Mouse (Mus musculus): ENCODE measurements around the gene Tnfaip2. TPM values are rescaled to one million over a fixed set of nuclear protein-coding genes. Genes with fewer than 3 reads are reported as not detected.

The Tnfaip2 gene
- polyA plus RNA-seq, 1 experiment from 2014 or later, result 11.2 TPM

- Histone ChIP-seq H3K27me3 (ENCODE audit: control insufficient read depth, insufficient read depth, low read length) (peaks cover 69% of the 10 kb centered on the region), H3K36me3 (ENCODE audit: control insufficient read depth, insufficient read depth, low read length) (no peaks in the 10 kb centered on the region), H3K9ac (ENCODE audit: low read length) (no peak overlapping the region), H3K4me1 (ENCODE audit: control insufficient read depth, insufficient read depth, low read length) (peaks cover 28% of the 10 kb centered on the region), H3K4me2 (ENCODE audit: low read depth, low read length) (no peak overlapping the region), H3K9me3 (replicated peaks; ENCODE audit: control insufficient read depth, low read length) (no peaks in the 10 kb centered on the region), H3K4me3 (replicated peaks; ENCODE audit: low read length) (no peak overlapping the region), H3K27ac (ENCODE audit: low read length) (no peak overlapping the region)
- 43% methylated on average over 9 of the region's 9 CpGs for WGBS
- ATAC-seq (ENCODE audit: insufficient read depth, low FRiP score), result no peak
These were observed 5.1 kb downstream of the Tnfaip2 start for GRCm38 (mm10) chr12:111447350-111447749.

GRCm38 (mm10) chr12:111447898-111448760 lies 5.9 kb downstream of the Tnfaip2 start:
- no peaks in the 10 kb centered on the region for H3K9me3 ChIP-seq (replicated peaks; ENCODE audit: control insufficient read depth, low read length)
- no peak for ATAC-seq (ENCODE audit: insufficient read depth, low FRiP score)
- H3K27me3 ChIP-seq (ENCODE audit: control insufficient read depth, insufficient read depth, low read length), result peaks cover 63% of the 10 kb centered on the region
- H3K9ac ChIP-seq (ENCODE audit: low read length), result no peak overlapping the region
- no peak overlapping the region for H3K4me3 ChIP-seq (replicated peaks; ENCODE audit: low read length)
- no peaks in the 10 kb centered on the region for H3K36me3 ChIP-seq (ENCODE audit: control insufficient read depth, insufficient read depth, low read length)
- WGBS, result 38% methylated on average over 22 of the region's 22 CpGs
- no peak overlapping the region for H3K27ac ChIP-seq (ENCODE audit: low read length)
- H3K4me2 ChIP-seq (ENCODE audit: low read depth, low read length), result no peak overlapping the region
- H3K4me1 ChIP-seq (ENCODE audit: control insufficient read depth, insufficient read depth, low read length), result peaks cover 21% of the 10 kb centered on the region

DNA sequence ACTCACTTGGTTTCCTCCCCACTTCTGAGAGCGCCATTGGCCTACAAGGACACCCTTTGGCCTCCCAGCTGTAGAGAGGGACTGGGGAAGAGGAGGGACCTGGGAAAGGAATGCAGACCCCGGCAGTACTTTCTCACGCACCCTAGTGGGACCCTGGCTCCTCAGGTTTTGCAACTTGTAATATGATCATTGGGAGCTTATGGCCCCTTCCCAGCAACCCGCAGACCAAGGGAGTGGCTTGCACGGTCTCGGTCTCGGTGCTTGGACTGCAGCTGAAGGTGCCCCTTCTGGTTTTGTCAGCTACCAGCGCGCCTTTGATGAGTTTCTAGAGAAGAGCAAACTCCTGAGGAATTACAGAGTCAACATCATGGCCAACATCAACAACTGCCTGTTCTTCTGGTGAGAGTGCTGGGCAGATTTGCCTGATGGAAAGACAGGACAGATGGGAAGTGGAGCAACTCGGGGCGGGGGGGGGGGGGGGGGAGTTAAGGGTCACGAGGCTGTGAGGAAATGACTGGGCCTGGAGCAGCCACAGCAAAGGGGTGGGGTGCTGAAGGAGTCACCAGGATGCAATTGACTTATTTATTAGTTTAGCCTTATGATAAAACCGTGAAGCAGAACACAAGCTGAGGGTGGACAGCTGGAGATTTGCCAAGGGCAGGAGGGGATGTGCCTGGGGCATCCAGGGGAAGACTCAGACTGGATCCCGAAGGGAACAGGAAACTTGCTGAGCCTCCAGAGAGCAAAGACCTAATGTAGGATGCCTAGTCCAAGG lies 6.8 kb downstream of the Tnfaip2 start:
- H3K36me3 ChIP-seq (ENCODE audit: control insufficient read depth, insufficient read depth, low read length), result no peaks in the 10 kb centered on the region

DNA sequence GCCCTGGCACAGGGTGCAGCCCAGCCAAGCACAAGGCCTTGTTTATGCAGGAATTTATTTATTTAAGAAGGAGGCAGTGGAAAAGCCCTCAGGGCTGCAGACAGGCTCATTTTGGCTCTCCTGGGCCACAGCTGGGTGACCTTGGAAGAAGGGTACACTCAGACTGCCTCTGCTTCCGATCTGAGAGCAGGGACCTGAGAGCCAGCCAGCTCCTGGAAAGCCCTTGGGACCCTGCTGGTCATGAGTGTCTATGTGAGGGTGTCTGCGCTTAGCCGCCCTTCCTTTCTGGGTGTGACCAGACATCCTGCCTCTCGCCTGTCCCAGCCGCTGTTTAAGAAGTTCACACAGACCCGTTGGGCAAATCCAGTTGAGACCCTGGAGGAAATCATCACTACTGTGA lies 8.1 kb downstream of the Tnfaip2 start:
- Histone ChIP-seq H3K9me3 (replicated peaks; ENCODE audit: control insufficient read depth, low read length) (no peaks in the 10 kb centered on the region), H3K27me3 (ENCODE audit: control insufficient read depth, insufficient read depth, low read length) (peaks cover 40% of the 10 kb centered on the region), H3K4me1 (ENCODE audit: control insufficient read depth, insufficient read depth, low read length) (peaks cover 34% of the 10 kb centered on the region), H3K9ac (ENCODE audit: low read length) (no peak overlapping the region), H3K27ac (ENCODE audit: low read length) (no peak overlapping the region), H3K4me3 (replicated peaks; ENCODE audit: low read length) (no peak overlapping the region), H3K4me2 (ENCODE audit: low read depth, low read length) (no peak overlapping the region), H3K36me3 (ENCODE audit: control insufficient read depth, insufficient read depth, low read length) (no peaks in the 10 kb centered on the region)
- WGBS, result 33% methylated on average over 6 of the region's 6 CpGs
- ATAC-seq (ENCODE audit: insufficient read depth, low FRiP score), result no peak

More for the DNA sequence above, 6.8 kb downstream of the Tnfaip2 start:
- 22% methylated on average over 14 of the region's 14 CpGs for WGBS
- Histone ChIP-seq H3K9me3 (replicated peaks; ENCODE audit: control insufficient read depth, low read length) (no peaks in the 10 kb centered on the region), H3K9ac (ENCODE audit: low read length) (no peak overlapping the region), H3K27ac (ENCODE audit: low read length) (no peak overlapping the region; the same call in 1 of the 2 replicates), H3K4me3 (replicated peaks; ENCODE audit: low read length) (no peak overlapping the region), H3K27me3 (ENCODE audit: control insufficient read depth, insufficient read depth, low read length) (peaks cover 53% of the 10 kb centered on the region), H3K4me1 (ENCODE audit: control insufficient read depth, insufficient read depth, low read length) (peaks cover 22% of the 10 kb centered on the region), H3K4me2 (ENCODE audit: low read depth, low read length) (no peak overlapping the region)
- no peak for ATAC-seq (ENCODE audit: insufficient read depth, low FRiP score)

- Histone ChIP-seq H3K9me3 (replicated peaks; ENCODE audit: control insufficient read depth, low read length) (no peaks in the 10 kb centered on the region), H3K9ac (ENCODE audit: low read length) (no peak overlapping the region), H3K4me1 (ENCODE audit: control insufficient read depth, insufficient read depth, low read length) (peaks cover 33% of the 10 kb centered on the region), H3K4me2 (ENCODE audit: low read depth, low read length) (no peak overlapping the region), H3K36me3 (ENCODE audit: control insufficient read depth, insufficient read depth, low read length) (no peaks in the 10 kb centered on the region), H3K27me3 (ENCODE audit: control insufficient read depth, insufficient read depth, low read length) (peaks cover 28% of the 10 kb centered on the region), H3K27ac (ENCODE audit: low read length) (no peak overlapping the region), H3K4me3 (replicated peaks; ENCODE audit: low read length) (no peak overlapping the region)
- 82% methylated on average over 7 of the region's 7 CpGs for WGBS
- ATAC-seq (ENCODE audit: insufficient read depth, low FRiP score), result no peak
These were observed 9.3 kb downstream of the Tnfaip2 start for GRCm38 (mm10) chr12:111451561-111451960.

GRCm38 (mm10) chr12:111454021-111454420 lies 11.8 kb downstream of the Tnfaip2 start:
- Histone ChIP-seq H3K9me3 (replicated peaks; ENCODE audit: control insufficient read depth, low read length) (no peaks in the 10 kb centered on the region), H3K4me3 (replicated peaks; ENCODE audit: low read length) (no peak overlapping the region), H3K27me3 (ENCODE audit: control insufficient read depth, insufficient read depth, low read length) (peaks cover 4% of the 10 kb centered on the region), H3K27ac (ENCODE audit: low read length) (no peak overlapping the region), H3K9ac (ENCODE audit: low read length) (no peak overlapping the region), H3K4me1 (ENCODE audit: control insufficient read depth, insufficient read depth, low read length) (peaks cover 28% of the 10 kb centered on the region), H3K4me2 (ENCODE audit: low read depth, low read length) (no peak overlapping the region), H3K36me3 (ENCODE audit: control insufficient read depth, insufficient read depth, low read length) (no peaks in the 10 kb centered on the region)
- ATAC-seq (ENCODE audit: insufficient read depth, low FRiP score), result no peak
- WGBS, result 35% methylated on average over 4 of the region's 4 CpGs

DNA sequence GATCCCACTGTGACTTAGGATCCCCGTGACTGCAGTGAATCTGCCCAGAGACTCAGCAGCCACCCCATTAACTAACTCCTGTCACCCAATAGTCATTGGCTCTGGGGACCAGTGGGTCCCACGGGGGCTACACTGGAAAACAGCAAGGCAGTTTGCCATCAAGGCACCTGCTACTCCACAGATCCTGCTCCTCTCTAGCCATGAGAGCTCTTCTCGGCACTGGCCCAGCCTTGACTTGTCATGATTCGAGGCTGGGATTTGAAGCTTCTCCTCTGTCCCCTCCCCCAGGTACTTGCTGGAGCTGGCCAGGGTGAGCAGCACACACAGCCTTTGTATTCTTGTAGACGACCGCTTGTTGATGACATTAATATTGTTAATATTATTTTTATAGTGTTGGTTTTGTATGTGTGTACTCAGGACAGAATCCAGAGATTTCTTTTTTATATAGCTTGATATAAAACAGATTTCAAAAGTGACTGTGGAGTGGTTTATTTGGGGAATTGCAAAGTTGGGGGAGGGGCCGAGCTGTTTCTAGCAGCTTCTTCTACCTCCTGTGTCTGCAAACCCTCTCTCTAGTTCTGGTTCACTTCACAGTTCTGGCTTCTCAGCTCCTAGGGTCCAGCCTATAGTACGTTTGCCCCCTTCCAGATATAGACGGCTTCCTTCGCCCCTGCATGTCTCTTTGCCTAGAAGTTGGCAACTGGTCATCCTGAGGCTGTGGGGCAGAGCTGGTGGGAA lies 12.4 kb downstream of the Tnfaip2 start:
- Histone ChIP-seq H3K4me3 (replicated peaks; ENCODE audit: low read length) (no peak overlapping the region), H3K27ac (ENCODE audit: low read length) (peak overlapping the region; percentile 32; the same call in 1 of the 2 replicates), H3K9me3 (replicated peaks; ENCODE audit: control insufficient read depth, low read length) (no peaks in the 10 kb centered on the region), H3K9ac (ENCODE audit: low read length) (0 out of 2 replicates have a peak overlapping the region, but pooled peaks have one; percentile 8), H3K36me3 (ENCODE audit: control insufficient read depth, insufficient read depth, low read length) (no peaks in the 10 kb centered on the region), H3K4me2 (ENCODE audit: low read depth, low read length) (no peak overlapping the region), H3K4me1 (ENCODE audit: control insufficient read depth, insufficient read depth, low read length) (peaks cover 21% of the 10 kb centered on the region), H3K27me3 (ENCODE audit: control insufficient read depth, insufficient read depth, low read length) (peaks cover 3% of the 10 kb centered on the region)
- ATAC-seq (ENCODE audit: insufficient read depth, low FRiP score), result peak; percentile 44; the same call in 1 of the 2 replicates
- WGBS, result 52% methylated on average over 10 of the region's 10 CpGs

DNA sequence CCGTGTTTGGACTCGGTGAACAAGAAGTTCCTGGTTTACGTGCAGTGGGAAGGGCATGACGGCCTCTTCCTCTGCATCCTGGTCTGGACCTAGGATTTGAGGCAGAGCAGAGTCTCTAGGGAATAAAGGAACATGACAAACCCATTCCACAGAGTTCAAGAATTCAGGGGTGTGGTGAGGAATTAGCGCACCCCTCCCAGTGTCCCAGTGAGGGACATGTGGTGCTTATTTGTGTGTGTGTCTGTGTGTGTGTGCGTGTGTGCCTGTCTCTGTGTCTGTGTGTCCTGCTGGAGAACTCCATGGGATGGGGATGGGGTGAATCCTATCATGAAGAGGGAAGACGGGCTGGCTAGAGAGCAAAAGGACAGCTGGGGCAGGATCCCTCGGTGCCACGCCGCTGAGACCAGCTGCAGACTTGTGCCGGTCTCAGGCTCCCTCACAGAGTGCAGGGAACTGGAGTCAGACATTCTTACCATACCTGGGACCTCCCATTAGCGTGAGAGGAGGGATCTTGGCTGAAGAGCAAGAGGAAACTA lies 13.1 kb downstream of the Tnfaip2 start:
- H3K27me3 ChIP-seq (ENCODE audit: control insufficient read depth, insufficient read depth, low read length), result peaks cover 3% of the 10 kb centered on the region
- peak overlapping the region; percentile 32; the same call in 1 of the 2 replicates for H3K27ac ChIP-seq (ENCODE audit: low read length)
- ATAC-seq (ENCODE audit: insufficient read depth, low FRiP score), result no peak
- H3K9me3 ChIP-seq (replicated peaks; ENCODE audit: control insufficient read depth, low read length), result no peaks in the 10 kb centered on the region
- no peak overlapping the region for H3K4me2 ChIP-seq (ENCODE audit: low read depth, low read length)
- 60% methylated on average over 12 of the region's 12 CpGs for WGBS
- H3K9ac ChIP-seq (ENCODE audit: low read length), result no peak overlapping the region
- H3K4me3 ChIP-seq (replicated peaks; ENCODE audit: low read length), result no peak overlapping the region
- peaks cover 21% of the 10 kb centered on the region for H3K4me1 ChIP-seq (ENCODE audit: control insufficient read depth, insufficient read depth, low read length)
- H3K36me3 ChIP-seq (ENCODE audit: control insufficient read depth, insufficient read depth, low read length), result no peaks in the 10 kb centered on the region

Data from stomach, embryonic 16.5 days (tissue).